Mouse (Mus musculus): ENCODE results near the gene Npc2. TPM values are rescaled to one million over a fixed set of nuclear protein-coding genes. Genes with fewer than 3 reads are reported as not detected.

Npc2 gene
- 62.4 and 63.5 TPM in 2 replicates for polyA plus RNA-seq (2014; fragmentation: Nextera tagmentation; extraction: Ambion mirVana)

GRCm38 (mm10) chr12:84772726-84773441 lies at the start of gene Npc2, which contains the start of gene Isca2:
Npc2 (minus strand) TSS chr12:84773152.
Isca2 (plus strand) TSS chr12:84773251.
- Histone ChIP-seq H3K4me1 (ENCODE audit: control insufficient read depth, insufficient read depth, low read length) (no peaks in the 10 kb centered on the region; the same call in 1 of the 2 replicates), H3K27ac (replicated peaks; ENCODE audit: low read depth, low read length) (peak within 1 kb of the TSS; percentile 86), H3K27me3 (ENCODE audit: control insufficient read depth, insufficient read depth, low read length) (no peaks in the 10 kb centered on the region), H3K36me3 (ENCODE audit: control insufficient read depth, insufficient read depth, low read length) (no peaks in the 10 kb centered on the region; the same call in 1 of the 2 replicates), H3K9me3 (ENCODE audit: control insufficient read depth, low read length) (no peaks in the 10 kb centered on the region), H3K4me3 (ENCODE audit: low read depth, low read length) (peak within 1 kb of the TSS; percentile 48), H3K9ac (ENCODE audit: low read length) (peak within 1 kb of the TSS; percentile 88), H3K4me2 (ENCODE audit: low read depth, severe bottlenecking) (peak within 1 kb of the TSS; percentile 60)
- WGBS, result under 1% methylated on average over 50 of the region's 50 CpGs
- peak; percentile 99 for ATAC-seq (ENCODE audit: insufficient number of reproducible peaks, low FRiP score, low TSS enrichment, low read depth)
- DNase-seq (ENCODE audit: low spot score), result peak; percentile 98

DNA sequence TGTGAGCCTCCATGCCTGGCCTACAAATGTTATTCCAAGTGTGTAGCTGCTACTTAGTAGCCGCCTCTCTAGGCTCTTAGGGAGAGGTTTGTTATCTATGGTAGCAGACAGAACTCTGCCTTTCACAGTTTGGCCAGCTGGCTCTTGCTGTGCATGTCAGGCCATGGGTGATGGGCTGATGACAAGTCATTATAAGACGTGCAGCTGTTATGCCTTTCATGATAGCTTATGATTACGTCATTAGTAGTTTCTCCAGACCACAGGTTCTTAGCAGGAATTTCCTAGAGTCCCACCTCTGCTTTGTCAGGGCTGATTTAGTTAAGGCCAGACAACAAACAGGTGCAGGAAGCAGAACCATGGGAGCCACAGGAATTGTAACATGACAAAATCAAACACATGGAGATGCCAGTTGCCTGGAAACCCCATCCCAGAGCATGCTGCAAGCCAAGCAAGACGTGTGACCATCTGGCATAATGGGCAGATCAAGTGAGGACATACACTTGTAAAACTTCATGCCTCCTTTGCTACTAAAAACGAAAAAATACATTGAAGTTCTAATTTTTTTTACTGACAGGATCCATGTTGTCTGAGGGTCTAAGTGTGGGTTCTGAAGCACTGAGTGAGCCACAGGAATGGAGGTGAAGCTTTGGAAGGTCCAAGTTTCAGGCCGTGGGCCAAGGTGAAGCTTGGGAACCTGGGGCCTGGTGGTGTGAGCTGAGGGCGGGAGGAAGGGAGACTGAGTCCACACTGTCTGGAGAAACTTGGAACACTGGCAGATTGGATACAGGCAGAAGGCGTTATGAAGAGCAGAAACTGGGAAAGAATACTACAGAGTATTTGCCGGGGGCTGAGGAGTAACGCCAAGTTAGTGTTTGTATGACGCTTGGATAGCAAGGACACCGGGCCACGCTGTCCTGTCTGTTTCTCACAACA lies 46.5 kb upstream of the Npc2 start:
- ATAC-seq (ENCODE audit: insufficient number of reproducible peaks, low FRiP score, low TSS enrichment, low read depth) (no peak), DNase-seq (ENCODE audit: low spot score) (no peak)
- no peaks in the 10 kb centered on the region for H3K36me3 ChIP-seq (ENCODE audit: control insufficient read depth, insufficient read depth, low read length)

DNA sequence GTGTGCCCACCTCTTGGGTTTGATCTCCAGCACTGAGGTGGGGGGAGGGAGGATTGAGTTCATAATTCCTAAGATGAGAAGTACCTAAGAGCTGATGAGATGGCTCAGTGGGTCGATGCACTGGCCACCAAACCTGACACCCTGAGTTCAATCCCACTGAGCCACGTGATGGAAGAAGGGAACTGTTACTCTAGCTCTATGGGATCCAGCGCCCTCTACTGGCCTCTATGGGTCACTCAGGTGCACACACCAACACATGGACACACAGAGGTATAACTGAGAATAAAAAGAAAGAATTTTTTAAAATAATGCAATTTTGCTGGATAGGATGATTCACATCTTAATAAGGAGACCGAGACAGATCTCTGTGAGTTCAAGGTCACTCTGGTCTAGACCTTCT lies 45.5 kb upstream of the Npc2 start:
- no peak overlapping the region for H3K27ac ChIP-seq (replicated peaks; ENCODE audit: low read depth, low read length)
- WGBS, result 69% methylated on average over 4 of the region's 4 CpGs
- no peak overlapping the region for H3K9ac ChIP-seq (ENCODE audit: low read length)
- H3K9me3 ChIP-seq (ENCODE audit: control insufficient read depth, low read length), result no peaks in the 10 kb centered on the region
- no peaks in the 10 kb centered on the region for H3K27me3 ChIP-seq (ENCODE audit: control insufficient read depth, insufficient read depth, low read length)
- DNase-seq (ENCODE audit: low spot score), result no peak
- no peaks in the 10 kb centered on the region for H3K4me1 ChIP-seq (ENCODE audit: control insufficient read depth, insufficient read depth, low read length)
- no peak overlapping the region for H3K4me2 ChIP-seq (ENCODE audit: low read depth, severe bottlenecking)
- H3K4me3 ChIP-seq (ENCODE audit: low read depth, low read length), result no peak overlapping the region
- ATAC-seq (ENCODE audit: insufficient number of reproducible peaks, low FRiP score, low TSS enrichment, low read depth), result no peak
- no peaks in the 10 kb centered on the region for H3K36me3 ChIP-seq (ENCODE audit: control insufficient read depth, insufficient read depth, low read length)

More for the DNA sequence above, 46.5 kb upstream of the Npc2 start:
- Histone ChIP-seq H3K9ac (ENCODE audit: low read length) (no peak overlapping the region), H3K4me1 (ENCODE audit: control insufficient read depth, insufficient read depth, low read length) (no peaks in the 10 kb centered on the region), H3K4me3 (ENCODE audit: low read depth, low read length) (no peak overlapping the region), H3K27ac (replicated peaks; ENCODE audit: low read depth, low read length) (no peak overlapping the region), H3K4me2 (ENCODE audit: low read depth, severe bottlenecking) (no peak overlapping the region), H3K9me3 (ENCODE audit: control insufficient read depth, low read length) (no peaks in the 10 kb centered on the region), H3K27me3 (ENCODE audit: control insufficient read depth, insufficient read depth, low read length) (no peaks in the 10 kb centered on the region)
- WGBS, result 85% methylated on average over 13 of the region's 13 CpGs

- ATAC-seq (ENCODE audit: insufficient number of reproducible peaks, low FRiP score, low TSS enrichment, low read depth) (no peak), DNase-seq (ENCODE audit: low spot score) (no peak)
- Histone ChIP-seq H3K4me2 (ENCODE audit: low read depth, severe bottlenecking) (no peak overlapping the region), H3K4me1 (ENCODE audit: control insufficient read depth, insufficient read depth, low read length) (no peaks in the 10 kb centered on the region), H3K9ac (ENCODE audit: low read length) (no peak overlapping the region), H3K9me3 (ENCODE audit: control insufficient read depth, low read length) (no peaks in the 10 kb centered on the region), H3K36me3 (ENCODE audit: control insufficient read depth, insufficient read depth, low read length) (no peaks in the 10 kb centered on the region), H3K27ac (replicated peaks; ENCODE audit: low read depth, low read length) (no peak overlapping the region), H3K4me3 (ENCODE audit: low read depth, low read length) (no peak overlapping the region), H3K27me3 (ENCODE audit: control insufficient read depth, insufficient read depth, low read length) (no peaks in the 10 kb centered on the region)
- 68% methylated on average over 3 of the region's 3 CpGs for WGBS
Measured at GRCm38 (mm10) chr12:84814663-84815325, 41.8 kb upstream of the Npc2 start.

DNA sequence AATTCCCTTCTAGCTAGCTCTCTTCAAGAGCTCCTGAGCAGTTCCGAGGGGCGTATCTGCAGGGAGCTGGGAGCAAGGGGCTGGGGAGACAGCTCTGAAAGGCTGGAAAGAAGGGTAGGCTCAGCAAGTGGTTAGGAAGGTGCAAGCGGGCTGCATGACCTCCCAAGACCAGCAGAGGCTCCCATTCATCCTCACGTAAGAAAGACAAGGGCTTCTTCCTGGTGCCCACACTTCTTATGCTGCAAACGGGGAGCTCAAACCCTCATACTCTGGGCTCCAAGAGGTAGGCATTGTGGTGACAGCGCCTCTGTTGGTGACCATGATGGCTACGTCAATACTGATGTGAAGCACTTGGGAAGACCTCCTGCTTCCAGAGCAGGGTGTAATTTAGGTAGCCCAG lies 40.8 kb upstream of the Npc2 start:
- Histone ChIP-seq H3K36me3 (ENCODE audit: control insufficient read depth, insufficient read depth, low read length) (no peaks in the 10 kb centered on the region), H3K4me3 (ENCODE audit: low read depth, low read length) (no peak overlapping the region), H3K4me1 (ENCODE audit: control insufficient read depth, insufficient read depth, low read length) (no peaks in the 10 kb centered on the region), H3K9me3 (ENCODE audit: control insufficient read depth, low read length) (no peaks in the 10 kb centered on the region), H3K27me3 (ENCODE audit: control insufficient read depth, insufficient read depth, low read length) (no peaks in the 10 kb centered on the region), H3K9ac (ENCODE audit: low read length) (no peak overlapping the region), H3K4me2 (ENCODE audit: low read depth, severe bottlenecking) (no peak overlapping the region), H3K27ac (replicated peaks; ENCODE audit: low read depth, low read length) (no peak overlapping the region)
- no peak for DNase-seq (ENCODE audit: low spot score)
- 40% methylated on average over 7 of the region's 7 CpGs for WGBS
- no peak for ATAC-seq (ENCODE audit: insufficient number of reproducible peaks, low FRiP score, low TSS enrichment, low read depth)

GRCm38 (mm10) chr12:84812004-84812403 lies 39.1 kb upstream of the Npc2 start:
- H3K9ac ChIP-seq (ENCODE audit: low read length), result no peak overlapping the region
- H3K27me3 ChIP-seq (ENCODE audit: control insufficient read depth, insufficient read depth, low read length), result no peaks in the 10 kb centered on the region
- no peak overlapping the region for H3K4me2 ChIP-seq (ENCODE audit: low read depth, severe bottlenecking)
- H3K4me1 ChIP-seq (ENCODE audit: control insufficient read depth, insufficient read depth, low read length), result no peaks in the 10 kb centered on the region
- H3K27ac ChIP-seq (replicated peaks; ENCODE audit: low read depth, low read length), result no peak overlapping the region
- no peaks in the 10 kb centered on the region for H3K9me3 ChIP-seq (ENCODE audit: control insufficient read depth, low read length)
- WGBS, result 54% methylated on average over 3 of the region's 3 CpGs
- ATAC-seq (ENCODE audit: insufficient number of reproducible peaks, low FRiP score, low TSS enrichment, low read depth) (no peak), DNase-seq (ENCODE audit: low spot score) (no peak)
- no peaks in the 10 kb centered on the region for H3K36me3 ChIP-seq (ENCODE audit: control insufficient read depth, insufficient read depth, low read length)
- H3K4me3 ChIP-seq (ENCODE audit: low read depth, low read length), result no peak overlapping the region

- H3K4me3 ChIP-seq (ENCODE audit: low read depth, low read length), result no peak overlapping the region
- DNase-seq (ENCODE audit: low spot score) (no peak), ATAC-seq (ENCODE audit: insufficient number of reproducible peaks, low FRiP score, low TSS enrichment, low read depth) (no peak)
- peaks cover 3% of the 10 kb centered on the region; the same call in 1 of the 2 replicates for H3K4me1 ChIP-seq (ENCODE audit: control insufficient read depth, insufficient read depth, low read length)
- no peaks in the 10 kb centered on the region for H3K27me3 ChIP-seq (ENCODE audit: control insufficient read depth, insufficient read depth, low read length)
- WGBS, result 49% methylated on average over 4 of the region's 4 CpGs
- H3K27ac ChIP-seq (replicated peaks; ENCODE audit: low read depth, low read length), result no peak overlapping the region
- no peaks in the 10 kb centered on the region for H3K9me3 ChIP-seq (ENCODE audit: control insufficient read depth, low read length)
- H3K4me2 ChIP-seq (ENCODE audit: low read depth, severe bottlenecking), result no peak overlapping the region
- H3K36me3 ChIP-seq (ENCODE audit: control insufficient read depth, insufficient read depth, low read length), result no peaks in the 10 kb centered on the region
- H3K9ac ChIP-seq (ENCODE audit: low read length), result no peak overlapping the region
Measured at GRCm38 (mm10) chr12:84811510-84811909, 38.6 kb upstream of the Npc2 start.

GRCm38 (mm10) chr12:84810810-84811209 lies 37.9 kb upstream of the Npc2 start:
- H3K9me3 ChIP-seq (ENCODE audit: control insufficient read depth, low read length), result no peaks in the 10 kb centered on the region
- 56% methylated on average over 1 of the region's 1 CpGs for WGBS
- DNase-seq (ENCODE audit: low spot score) (no peak), ATAC-seq (ENCODE audit: insufficient number of reproducible peaks, low FRiP score, low TSS enrichment, low read depth) (peak; percentile 54; the same call in 1 of the 2 replicates)
- no peaks in the 10 kb centered on the region for H3K27me3 ChIP-seq (ENCODE audit: control insufficient read depth, insufficient read depth, low read length)
- no peak overlapping the region for H3K4me3 ChIP-seq (ENCODE audit: low read depth, low read length)
- H3K36me3 ChIP-seq (ENCODE audit: control insufficient read depth, insufficient read depth, low read length), result no peaks in the 10 kb centered on the region
- H3K4me2 ChIP-seq (ENCODE audit: low read depth, severe bottlenecking), result no peak overlapping the region
- peaks cover 5% of the 10 kb centered on the region; the same call in 1 of the 2 replicates for H3K4me1 ChIP-seq (ENCODE audit: control insufficient read depth, insufficient read depth, low read length)
- no peak overlapping the region for H3K9ac ChIP-seq (ENCODE audit: low read length)
- H3K27ac ChIP-seq (replicated peaks; ENCODE audit: low read depth, low read length), result no peak overlapping the region

Measured in limb, embryonic 11.5 days (tissue).